In genomic region chr1:118536021-118536420, GRCm38 (mm10) we compare ENCODE assay signal across 24 mouse cellular contexts.
DNase-seq lines count a peak whose midpoint lies in the region; ATAC-seq and TF ChIP-seq lines count a peak whose summit lies in the region.
"Had no signal": no experiment of that assay in that cellular context is flagged by ENCODE, and none has a peak within 500 bp of the region (broad histone marks: within the 10 kb centered on the region; RNA-seq: fewer than 3 reads in every experiment).

No protein-coding gene starts in this region.

- no peak overlapping the region for H3K27ac ChIP-seq in hindbrain, postnatal 0 days
- H3K27ac ChIP-seq in hindbrain, embryonic 11.5 days (ENCODE audit: low read depth, low read length): no peak overlapping the region
- H3K27ac ChIP-seq in liver, embryonic 12.5 days: no peak overlapping the region
- no peak overlapping the region for H3K27ac ChIP-seq in heart, embryonic 10.5 days
- H3K27ac ChIP-seq: forebrain, embryonic 15.5 days; liver, embryonic 14.5 days; midbrain, embryonic 12.5 days had no signal

- H3K27me3 ChIP-seq in hindbrain, postnatal 0 days (ENCODE audit: insufficient read depth, low read length): no peaks in the 10 kb centered on the region
- no peaks in the 10 kb centered on the region for H3K27me3 ChIP-seq in hindbrain, embryonic 11.5 days (ENCODE audit: control insufficient read depth, insufficient read depth, low read length)
- no peaks in the 10 kb centered on the region for H3K27me3 ChIP-seq in liver, embryonic 12.5 days (replicated peaks)
- H3K27me3 ChIP-seq in heart, embryonic 10.5 days (ENCODE audit: insufficient read depth, poor library complexity, severe bottlenecking): no peaks in the 10 kb centered on the region
- H3K27me3 ChIP-seq: CH12.LX; forebrain, embryonic 15.5 days; midbrain, embryonic 12.5 days; Patski had no signal

- peaks cover 52% of the 10 kb centered on the region for H3K36me3 ChIP-seq in hindbrain, postnatal 0 days (ENCODE audit: insufficient read depth, low read length)
- H3K36me3 ChIP-seq in hindbrain, embryonic 11.5 days (ENCODE audit: control insufficient read depth, insufficient read depth, low read length): peaks cover 8% of the 10 kb centered on the region; the same call in 1 of the 2 replicates
- peaks cover 76% of the 10 kb centered on the region for H3K36me3 ChIP-seq in liver, embryonic 12.5 days
- peaks cover 89% of the 10 kb centered on the region for H3K36me3 ChIP-seq in heart, embryonic 10.5 days

- H3K9ac ChIP-seq in hindbrain, postnatal 0 days (replicated peaks; ENCODE audit: low read length): no peak overlapping the region
- no peak overlapping the region for H3K9ac ChIP-seq in hindbrain, embryonic 11.5 days (ENCODE audit: low read depth, low read length)
- no peak overlapping the region for H3K9ac ChIP-seq in liver, embryonic 12.5 days
- H3K9ac ChIP-seq: forebrain, embryonic 15.5 days; liver, embryonic 14.5 days; lung, embryonic 14.5 days; midbrain, embryonic 12.5 days had no signal

- H3K9me3 ChIP-seq in hindbrain, postnatal 0 days (ENCODE audit: low read length): no peaks in the 10 kb centered on the region
- H3K9me3 ChIP-seq in hindbrain, embryonic 11.5 days (ENCODE audit: control insufficient read depth, low read length): no peaks in the 10 kb centered on the region
- no peaks in the 10 kb centered on the region for H3K9me3 ChIP-seq in liver, embryonic 12.5 days (replicated peaks)
- H3K9me3 ChIP-seq in heart, embryonic 10.5 days: no peaks in the 10 kb centered on the region
- H3K9me3 ChIP-seq: forebrain, embryonic 15.5 days; G1E; midbrain, embryonic 12.5 days had no signal

- H3K4me1 ChIP-seq in hindbrain, postnatal 0 days (ENCODE audit: insufficient read depth, low read length): no peaks in the 10 kb centered on the region
- no peaks in the 10 kb centered on the region for H3K4me1 ChIP-seq in hindbrain, embryonic 11.5 days (replicated peaks; ENCODE audit: control insufficient read depth, insufficient read depth, low read length)
- no peaks in the 10 kb centered on the region for H3K4me1 ChIP-seq in liver, embryonic 12.5 days
- no peaks in the 10 kb centered on the region for H3K4me1 ChIP-seq in heart, embryonic 10.5 days
- H3K4me1 ChIP-seq: forebrain, embryonic 15.5 days; midbrain, embryonic 12.5 days had no signal

- no peak for ATAC-seq in hindbrain, postnatal 0 days
- ATAC-seq in hindbrain, embryonic 11.5 days (ENCODE audit: low FRiP score): no peak
- no peak for ATAC-seq in liver, embryonic 12.5 days
- ATAC-seq: forebrain, embryonic 15.5 days; Patski had no signal

- H3K4me3 ChIP-seq in hindbrain, postnatal 0 days (ENCODE audit: low read length): no peak overlapping the region
- H3K4me3 ChIP-seq in hindbrain, embryonic 11.5 days (ENCODE audit: low read depth, low read length): no peak overlapping the region
- no peak overlapping the region for H3K4me3 ChIP-seq in liver, embryonic 12.5 days
- H3K4me3 ChIP-seq in heart, embryonic 10.5 days: no peak overlapping the region
- H3K4me3 ChIP-seq: forebrain, embryonic 15.5 days; midbrain, embryonic 12.5 days had no signal

- peak; percentile 15 for DNase-seq in hindbrain, postnatal 0 days (ENCODE audit: low spot score)
- no peak for DNase-seq in hindbrain, embryonic 11.5 days (ENCODE audit: low spot score)
- DNase-seq in brain, embryonic 14.5 days (ENCODE audit: low read depth): peak; percentile 22
- DNase-seq in cerebellum, adult 18-20 months: peak; percentile 46 to 65
- peak; percentile 57 to 65 for DNase-seq in cerebellum, postnatal 14 days
- no peak for DNase-seq in heart, embryonic 10.5 days (ENCODE audit: low spot score)
- DNase-seq: adrenal gland, adult 2 months; B cell, adult 2 months; embryo, embryonic 11 days; gastrocnemius, postnatal 14 days; heart, adult 11 months; kidney, adult 11 months; kidney, postnatal 4 days; lung, embryonic 14.5 days; right cerebral cortex, postnatal 14 days; spleen, adult 18-20 months; thymus, postnatal 25 days had no signal

- no peak for TF ChIP-seq CTCF in hindbrain, postnatal 0 days (IDR thresholded peaks at IDR 0.05; ENCODE audit: low read depth)
- TF ChIP-seq CTCF in brain, embryonic 14.5 days (IDR thresholded peaks at IDR 0.05; ENCODE audit: borderline replicate concordance, extremely low read depth, insufficient read depth, insufficient read length): no peak

- H3K4me2 ChIP-seq in hindbrain, postnatal 0 days (ENCODE audit: low read depth, low read length): no peak overlapping the region
- no peak overlapping the region for H3K4me2 ChIP-seq in hindbrain, embryonic 11.5 days (replicated peaks; ENCODE audit: low read depth, low read length)
- no peak overlapping the region for H3K4me2 ChIP-seq in liver, embryonic 12.5 days
- H3K4me2 ChIP-seq: forebrain, embryonic 15.5 days; lung, embryonic 14.5 days; midbrain, embryonic 12.5 days had no signal

- 81% methylated on average over 15 of the region's 15 CpGs for WGBS in hindbrain, postnatal 0 days
- WGBS in hindbrain, embryonic 11.5 days: 96% methylated on average over 15 of the region's 15 CpGs
- WGBS in liver, embryonic 12.5 days (ENCODE audit: insufficient replicate concordance): 79% methylated on average over 15 of the region's 15 CpGs
- WGBS in heart, embryonic 10.5 days: 90% methylated on average over 15 of the region's 15 CpGs

- TF ChIP-seq POLR2A in brain, embryonic 14.5 days (IDR thresholded peaks at IDR 0.05; ENCODE audit: borderline replicate concordance, extremely low read depth, insufficient read depth, insufficient read length, poor library complexity, severe bottlenecking): no peak

Comparison
In these comparisons a context has a peak if more than half of its experiments do, and no peak if none do; other contexts are left out.
1. DNase-seq: peak in hindbrain, postnatal 0 days (single experiment), brain, embryonic 14.5 days (single experiment), cerebellum, adult 18-20 months (2 of 2) and cerebellum, postnatal 14 days (2 of 2); none in hindbrain, embryonic 11.5 days (single experiment) and heart, embryonic 10.5 days (single experiment).